Mouse (Mus musculus) cerebellum, adult 9-11 months (tissue): ENCODE data around the gene Mmachc.
"Not testable (repeated sequence)": the region's sequence is repeated elsewhere in the genome, so short reads cannot be mapped to it uniquely, and the experiment has no call there.

Experiments
- DNase-seq: peaks from one replicate; pipeline ENCODE4 v3.0.0; 2022

Mmachc gene

GRCm38 (mm10) chr4:116689309-116689876 is 18.8 kb downstream of the Mmachc start:
- no peak for DNase-seq

GRCm38 (mm10) chr4:116687041-116687440 is 21.2 kb downstream of the Mmachc start:
- DNase-seq, result no peak

- DNase-seq, result peak; percentile 91
Measured at GRCm38 (mm10) chr4:116685402-116686061, 22.7 kb downstream of the Mmachc start, which contains the start of gene Prdx1. Prdx1 (plus strand) TSS chr4:116685544.

GRCm38 (mm10) chr4:116684665-116685064 is 23.5 kb downstream of the Mmachc start:
- DNase-seq, result no peak

GRCm38 (mm10) chr4:116683957-116684356 is 24.2 kb downstream of the Mmachc start:
- no peak for DNase-seq

- not testable (repeated sequence) for DNase-seq
Measured at GRCm38 (mm10) chr4:116680521-116680920, 27.7 kb downstream of the Mmachc start.

- DNase-seq, result no peak
Measured at GRCm38 (mm10) chr4:116679141-116679540, 29.1 kb downstream of the Mmachc start.

GRCm38 (mm10) chr4:116677808-116678207 is 30.4 kb downstream of the Mmachc start:
- DNase-seq, result no peak

- DNase-seq, result no peak
Measured at GRCm38 (mm10) chr4:116676027-116676426, 32.2 kb downstream of the Mmachc start.

- not testable (repeated sequence) for DNase-seq
Measured at GRCm38 (mm10) chr4:116674761-116675160, 33.4 kb downstream of the Mmachc start.

GRCm38 (mm10) chr4:116672785-116673184 is 35.4 kb downstream of the Mmachc start:
- no peak for DNase-seq

GRCm38 (mm10) chr4:116669291-116669690 is 38.9 kb downstream of the Mmachc start:
- DNase-seq, result no peak

- no peak for DNase-seq
Measured at GRCm38 (mm10) chr4:116668145-116668544, 40.1 kb downstream of the Mmachc start.

- DNase-seq, result no peak
Measured at GRCm38 (mm10) chr4:116666625-116667024, 41.6 kb downstream of the Mmachc start.

GRCm38 (mm10) chr4:116661998-116662397 is 46.2 kb downstream of the Mmachc start:
- DNase-seq, result no peak

- DNase-seq, result no peak
Measured at GRCm38 (mm10) chr4:116660829-116661228, 47.4 kb downstream of the Mmachc start.

GRCm38 (mm10) chr4:116659916-116660315 is 48.3 kb downstream of the Mmachc start:
- not testable (repeated sequence) for DNase-seq

- DNase-seq, result no peak
Measured at GRCm38 (mm10) chr4:116659474-116659873, 48.7 kb downstream of the Mmachc start.

GRCm38 (mm10) chr4:116657971-116658370 is 50.2 kb downstream of the Mmachc start:
- DNase-seq, result no peak

GRCm38 (mm10) chr4:116655658-116656057 is 52.5 kb downstream of the Mmachc start:
- DNase-seq, result no peak

- DNase-seq, result no peak
Measured at GRCm38 (mm10) chr4:116655100-116655499, 53.1 kb downstream of the Mmachc start.

- DNase-seq, result no peak
Measured at GRCm38 (mm10) chr4:116653228-116653627, 55.0 kb downstream of the Mmachc start.
